ENCODE assay signal across 11 mouse cellular contexts in genomic region chr9:58442105-58443010, GRCm38 (mm10). TPM values are rescaled to one million over a fixed set of nuclear protein-coding genes. Genes with fewer than 3 reads are reported as not detected.
A peak's percentile ranks its signal among the peaks of the same experiment; 100 is the strongest.
DNase-seq lines count a peak whose midpoint lies in the region; ATAC-seq lines count a peak whose summit lies in the region.
"Had no signal": no experiment of that assay in that cellular context is flagged by ENCODE, and none has a peak within 500 bp of the region (broad histone marks: within the 10 kb centered on the region; RNA-seq: fewer than 3 reads in every experiment).

No protein-coding gene starts in this region.

- 0 out of 2 replicates have a peak, but pooled peaks have one; percentile 15 for ATAC-seq in heart, embryonic 12.5 days (ENCODE audit: insufficient number of reproducible peaks, low FRiP score)

- intact Hi-C loops in left cerebral cortex, postnatal 14 days (cut with DNase I), result loop anchor here (5.0 kb wide), 1 partner anchor 45 kb away; the partner anchor contains the start of gene Insyn1

- no peak overlapping the region for H3K4me2 ChIP-seq in heart, embryonic 12.5 days

- no peaks in the 10 kb centered on the region for H3K36me3 ChIP-seq in heart, embryonic 12.5 days

- H3K27ac ChIP-seq in heart, embryonic 12.5 days (ENCODE audit: poor library complexity, severe bottlenecking), result peak overlapping the region; percentile 1; the same call in 1 of the 2 replicates
- H3K27ac ChIP-seq: macrophage had no signal

- no peaks in the 10 kb centered on the region for H3K9me3 ChIP-seq in heart, embryonic 12.5 days (replicated peaks)

- DNase-seq in heart, adult 9 months (ENCODE audit: low spot score in 2 of 2), result no peak
- peak; percentile 15 for DNase-seq in ovary, adult 18-20 months (ENCODE audit: low spot score)
- no peak for DNase-seq in ovary, postnatal 14 days (ENCODE audit: low spot score)
- peak; percentile 54 to 58 for DNase-seq in left cerebral cortex, postnatal 14 days (ENCODE audit: low spot score in 2 of 2)
- peak; percentile 5 for DNase-seq in yolk sac, embryonic 10.5 days (ENCODE audit: low spot score)
- no peak for DNase-seq in thymus, adult 18-20 months
- DNase-seq in urinary bladder, postnatal 25 days (ENCODE audit: low spot score), result no peak
- DNase-seq: thymus, adult 2 months had no signal

- no peak overlapping the region for H3K9ac ChIP-seq in heart, embryonic 12.5 days

- peaks cover 18% of the 10 kb centered on the region for H3K4me1 ChIP-seq in heart, embryonic 12.5 days (replicated peaks)

- WGBS in heart, embryonic 12.5 days, result 39% methylated on average over 7 of the region's 7 CpGs

- H3K27me3 ChIP-seq in heart, embryonic 12.5 days (replicated peaks), result no peaks in the 10 kb centered on the region

- H3K4me3 ChIP-seq in heart, embryonic 12.5 days, result no peak overlapping the region

RNA-seq across cellular contexts. Expression of gene Insyn1, which starts 46.0 kb away (rescaled TPM):
- polyA plus RNA-seq in heart, embryonic 12.5 days (2016; fragmentation: Nextera tagmentation; extraction: Ambion mirVana), result 0.97 and 1.3 TPM in 2 replicates
- 100 to 1,000 TPM; 155 to 173 TPM for total RNA-seq in left cerebral cortex, postnatal 14 days (2021)
- total RNA-seq: hematopoietic stem cell, adult 5-6 weeks had no signal
- polyA plus RNA-seq: macrophage had no signal

Comparison
In these comparisons a context has a peak if more than half of its experiments do, and no peak if none do; other contexts are left out.
1. DNase-seq: peak in ovary, adult 18-20 months (single experiment), left cerebral cortex, postnatal 14 days (2 of 2) and yolk sac, embryonic 10.5 days (single experiment); none in heart, adult 9 months (0 of 2), ovary, postnatal 14 days (single experiment), thymus, adult 18-20 months (0 of 2) and urinary bladder, postnatal 25 days (single experiment).